Mouse (Mus musculus): ENCODE results near the gene Scnn1a.

Gene Scnn1a

GRCm38 (mm10) chr6:125309406-125309805 lies 11.1 kb upstream of the Scnn1a start:
- DNase-seq (ENCODE audit: low read depth, low spot score): no peak

GRCm38 (mm10) chr6:125312171-125312570 lies 8.3 kb upstream of the Scnn1a start:
- no peak for DNase-seq (ENCODE audit: low read depth, low spot score)

- DNase-seq (ENCODE audit: low read depth, low spot score): no peak
Observed at GRCm38 (mm10) chr6:125312581-125313355, 7.7 kb upstream of the Scnn1a start.

- DNase-seq (ENCODE audit: low read depth, low spot score): peak; percentile 51
Observed at GRCm38 (mm10) chr6:125313546-125314230, 6.8 kb upstream of the Scnn1a start, which contains the start of gene Ltbr. Gene Ltbr (minus strand): TSS chr6:125313885.

GRCm38 (mm10) chr6:125314231-125314563 lies 6.3 kb upstream of the Scnn1a start:
- DNase-seq (ENCODE audit: low read depth, low spot score): no peak

GRCm38 (mm10) chr6:125314746-125315145 lies 5.7 kb upstream of the Scnn1a start:
- no peak for DNase-seq (ENCODE audit: low read depth, low spot score)

GRCm38 (mm10) chr6:125317077-125317476 lies 3.4 kb upstream of the Scnn1a start:
- DNase-seq (ENCODE audit: low read depth, low spot score): no peak

GRCm38 (mm10) chr6:125318981-125319918 lies 1.2 kb upstream of the Scnn1a start:
- DNase-seq (ENCODE audit: low read depth, low spot score): no peak

GRCm38 (mm10) chr6:125319919-125320296 lies 551 bp upstream of the Scnn1a start:
- no peak for DNase-seq (ENCODE audit: low read depth, low spot score)

GRCm38 (mm10) chr6:125321114-125321855 lies 826 bp downstream of the Scnn1a start:
- no peak for DNase-seq (ENCODE audit: low read depth, low spot score)

GRCm38 (mm10) chr6:125322794-125323193 lies 2.3 kb downstream of the Scnn1a start:
- DNase-seq (ENCODE audit: low read depth, low spot score): no peak

- no peak for DNase-seq (ENCODE audit: low read depth, low spot score)
Observed at GRCm38 (mm10) chr6:125323547-125323946, 3.1 kb downstream of the Scnn1a start.

- no peak for DNase-seq (ENCODE audit: low read depth, low spot score)
Observed at GRCm38 (mm10) chr6:125325337-125325736, 4.9 kb downstream of the Scnn1a start.

- DNase-seq (ENCODE audit: low read depth, low spot score): no peak
Observed at GRCm38 (mm10) chr6:125328243-125328642, 7.8 kb downstream of the Scnn1a start.

- DNase-seq (ENCODE audit: low read depth, low spot score): peak; percentile 82
Observed at GRCm38 (mm10) chr6:125330626-125331326, 10.3 kb downstream of the Scnn1a start.

- no peak for DNase-seq (ENCODE audit: low read depth, low spot score)
Observed at GRCm38 (mm10) chr6:125333112-125333899, 12.8 kb downstream of the Scnn1a start.

GRCm38 (mm10) chr6:125334356-125334755 lies 13.9 kb downstream of the Scnn1a start:
- no peak for DNase-seq (ENCODE audit: low read depth, low spot score)

- no peak for DNase-seq (ENCODE audit: low read depth, low spot score)
Observed at GRCm38 (mm10) chr6:125338791-125339660, 18.6 kb downstream of the Scnn1a start.

GRCm38 (mm10) chr6:125340244-125340643 lies 19.8 kb downstream of the Scnn1a start:
- no peak for DNase-seq (ENCODE audit: low read depth, low spot score)
